Mouse (Mus musculus): ENCODE measurements around the gene Rassf2.
A peak's percentile ranks its signal among the peaks of the same experiment; 100 is the strongest.

Gene Rassf2

DNA sequence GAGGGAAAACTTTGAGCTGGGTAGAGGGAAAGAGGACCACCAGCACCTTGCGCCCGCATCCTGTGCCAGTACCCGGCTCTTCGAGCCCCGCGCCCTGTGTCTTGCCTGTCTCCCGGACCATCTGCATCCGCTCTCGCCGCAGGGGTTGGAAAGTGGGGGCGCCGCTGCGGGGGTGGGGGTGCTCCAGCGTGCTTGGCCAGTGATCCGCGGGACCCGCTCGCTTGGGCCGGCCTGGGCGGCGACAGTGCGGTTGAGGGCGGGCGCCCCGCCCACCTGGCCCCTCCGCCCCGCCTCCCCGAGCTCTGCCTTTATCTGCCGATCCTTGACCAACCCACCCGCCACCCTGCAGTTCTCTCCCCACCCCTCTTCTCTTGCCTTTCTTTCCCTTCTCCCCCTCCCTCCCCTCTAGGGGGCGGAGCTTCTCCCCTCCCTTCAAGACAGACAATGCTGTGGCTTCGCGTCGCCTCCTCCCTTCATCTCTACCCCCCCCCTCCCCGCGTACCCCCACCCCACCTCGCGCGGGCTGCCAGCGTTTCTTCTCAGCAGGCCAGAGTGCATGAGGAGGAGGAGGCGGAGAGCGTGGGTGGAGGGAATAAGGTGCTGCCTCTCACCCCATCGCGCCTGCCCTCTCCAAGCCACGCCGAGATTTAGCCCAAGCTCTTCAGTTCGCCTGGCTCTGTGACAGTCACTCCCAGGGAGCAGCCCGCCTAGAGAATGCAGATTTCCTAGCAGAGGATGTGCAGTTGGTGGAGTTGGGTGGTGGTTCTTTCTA, at the start of gene Rassf2:
Rassf2 (minus strand) TSS at position 613 of the 772 bp plus-strand sequence.
- DNase-seq (ENCODE audit: low read depth, low spot score), result peak; percentile 91

GRCm38 (mm10) chr2:132079139-132079538, 49.1 kb upstream of the Rassf2 start:
- DNase-seq (ENCODE audit: low read depth, low spot score), result no peak

DNA sequence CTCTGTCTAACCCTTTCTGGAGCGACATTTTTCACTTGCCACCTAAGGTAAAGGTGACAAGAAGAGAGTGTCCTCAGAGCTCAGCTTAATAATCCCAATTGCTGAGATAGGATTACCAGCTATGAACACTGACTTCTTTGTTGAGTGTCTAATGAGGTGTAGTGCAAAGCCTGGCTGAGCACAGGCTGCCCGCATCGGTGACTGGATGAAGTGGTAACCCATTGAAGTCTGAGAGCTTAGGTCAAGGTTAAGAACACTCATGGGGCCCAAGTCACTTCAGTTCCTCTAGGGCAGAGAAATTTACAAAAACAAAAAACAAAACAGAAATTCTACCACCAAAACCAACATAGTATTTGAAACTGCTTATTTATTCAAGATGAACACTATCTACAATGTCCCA, 43.0 kb upstream of the Rassf2 start:
- DNase-seq (ENCODE audit: low read depth, low spot score), result no peak

GRCm38 (mm10) chr2:132069985-132070735, 40.1 kb upstream of the Rassf2 start:
- DNase-seq (ENCODE audit: low read depth, low spot score), result peak; percentile 77

GRCm38 (mm10) chr2:132064185-132064831, 34.2 kb upstream of the Rassf2 start:
- DNase-seq (ENCODE audit: low read depth, low spot score), result no peak

- no peak for DNase-seq (ENCODE audit: low read depth, low spot score)
Observed at GRCm38 (mm10) chr2:132063776-132064175, 33.7 kb upstream of the Rassf2 start.

DNA sequence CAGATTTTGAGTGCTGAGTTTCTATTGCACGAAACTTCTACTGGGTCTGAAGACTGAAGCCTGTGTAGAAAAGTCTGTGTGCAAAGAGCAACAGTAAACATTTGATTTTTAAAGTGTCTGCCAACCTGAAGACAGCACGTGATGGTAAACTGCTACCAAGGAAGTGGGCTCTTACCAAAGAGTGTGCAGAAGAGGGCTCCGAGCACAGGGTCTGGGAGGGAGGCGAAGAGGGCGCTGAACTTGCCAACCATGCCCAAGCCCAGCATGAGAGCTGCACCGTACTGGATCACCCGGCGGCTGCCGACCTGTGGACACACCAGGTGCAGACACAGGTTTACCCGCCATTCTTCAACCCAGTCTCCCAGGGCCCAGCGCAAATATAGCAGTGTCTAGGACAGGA, 31.8 kb upstream of the Rassf2 start:
- no peak for DNase-seq (ENCODE audit: low read depth, low spot score)

GRCm38 (mm10) chr2:132059919-132060318, 29.9 kb upstream of the Rassf2 start:
- no peak for DNase-seq (ENCODE audit: low read depth, low spot score)

DNA sequence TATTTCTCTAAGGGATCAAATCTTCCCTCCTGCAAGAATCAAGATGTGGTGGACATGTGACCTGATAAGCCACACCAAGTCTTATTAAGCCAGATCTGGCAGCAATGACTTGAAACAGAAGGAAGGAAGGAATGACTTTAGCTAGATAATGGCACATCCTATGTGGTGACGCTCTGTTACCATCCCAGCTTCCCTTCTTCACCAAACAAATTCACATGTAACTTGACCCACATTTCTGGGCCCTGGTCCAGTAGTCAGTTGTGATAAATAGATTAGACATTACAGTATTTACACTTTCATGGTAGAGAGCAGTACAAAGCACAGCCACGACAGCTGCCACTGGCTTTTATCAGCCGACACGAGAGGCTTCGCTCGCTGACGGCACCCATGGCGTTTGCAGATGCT, 25.3 kb upstream of the Rassf2 start:
- DNase-seq (ENCODE audit: low read depth, low spot score), result no peak

DNA sequence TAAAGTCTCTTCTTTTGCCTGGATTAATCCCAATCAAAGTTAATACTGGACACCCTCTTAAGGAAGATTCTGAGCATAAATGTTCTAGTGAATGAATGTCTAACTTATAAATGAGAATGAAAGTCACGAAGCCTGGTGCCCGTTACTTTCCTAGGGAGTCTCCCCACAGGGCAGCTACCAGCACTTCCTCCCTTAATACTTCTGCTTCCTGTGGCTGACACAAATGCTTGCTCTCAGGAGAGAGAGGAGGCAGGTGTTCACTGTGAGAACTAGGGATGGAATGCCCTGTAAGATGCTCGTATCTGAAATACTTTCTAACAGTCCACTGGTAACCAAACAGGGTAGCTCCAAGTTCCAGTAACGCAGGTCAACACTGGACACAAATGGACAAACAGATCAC, 23.8 kb upstream of the Rassf2 start:
- no peak for DNase-seq (ENCODE audit: low read depth, low spot score)

- no peak for DNase-seq (ENCODE audit: low read depth, low spot score)
Observed at GRCm38 (mm10) chr2:132051798-132052197, 21.7 kb upstream of the Rassf2 start.

- no peak for DNase-seq (ENCODE audit: low read depth, low spot score)
Observed at GRCm38 (mm10) chr2:132049921-132050320, 19.9 kb upstream of the Rassf2 start.

GRCm38 (mm10) chr2:132049491-132049890, 19.4 kb upstream of the Rassf2 start:
- no peak for DNase-seq (ENCODE audit: low read depth, low spot score)

GRCm38 (mm10) chr2:132048143-132048772, 18.2 kb upstream of the Rassf2 start:
- no peak for DNase-seq (ENCODE audit: low read depth, low spot score)

- no peak for DNase-seq (ENCODE audit: low read depth, low spot score)
Observed at GRCm38 (mm10) chr2:132047364-132047763, 17.3 kb upstream of the Rassf2 start.

DNA sequence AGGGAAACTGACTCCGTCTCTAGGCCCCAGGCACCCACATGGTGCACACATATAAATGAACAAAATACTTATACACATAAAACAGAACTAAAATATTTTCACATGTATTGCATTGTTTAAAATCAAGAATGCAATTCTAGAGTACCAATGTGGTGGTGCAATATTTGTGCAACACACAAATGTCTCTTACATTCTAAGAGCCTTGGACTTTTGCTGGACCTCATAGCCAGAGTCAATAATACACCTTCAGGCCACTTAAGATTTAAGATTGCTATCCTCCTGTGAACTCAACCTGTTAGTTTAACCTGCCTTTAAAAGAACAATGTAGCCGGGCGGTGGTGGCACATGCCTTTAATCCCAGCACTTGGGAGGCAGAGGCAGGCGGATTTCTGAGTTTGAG, 16.6 kb upstream of the Rassf2 start:
- no peak for DNase-seq (ENCODE audit: low read depth, low spot score)

DNA sequence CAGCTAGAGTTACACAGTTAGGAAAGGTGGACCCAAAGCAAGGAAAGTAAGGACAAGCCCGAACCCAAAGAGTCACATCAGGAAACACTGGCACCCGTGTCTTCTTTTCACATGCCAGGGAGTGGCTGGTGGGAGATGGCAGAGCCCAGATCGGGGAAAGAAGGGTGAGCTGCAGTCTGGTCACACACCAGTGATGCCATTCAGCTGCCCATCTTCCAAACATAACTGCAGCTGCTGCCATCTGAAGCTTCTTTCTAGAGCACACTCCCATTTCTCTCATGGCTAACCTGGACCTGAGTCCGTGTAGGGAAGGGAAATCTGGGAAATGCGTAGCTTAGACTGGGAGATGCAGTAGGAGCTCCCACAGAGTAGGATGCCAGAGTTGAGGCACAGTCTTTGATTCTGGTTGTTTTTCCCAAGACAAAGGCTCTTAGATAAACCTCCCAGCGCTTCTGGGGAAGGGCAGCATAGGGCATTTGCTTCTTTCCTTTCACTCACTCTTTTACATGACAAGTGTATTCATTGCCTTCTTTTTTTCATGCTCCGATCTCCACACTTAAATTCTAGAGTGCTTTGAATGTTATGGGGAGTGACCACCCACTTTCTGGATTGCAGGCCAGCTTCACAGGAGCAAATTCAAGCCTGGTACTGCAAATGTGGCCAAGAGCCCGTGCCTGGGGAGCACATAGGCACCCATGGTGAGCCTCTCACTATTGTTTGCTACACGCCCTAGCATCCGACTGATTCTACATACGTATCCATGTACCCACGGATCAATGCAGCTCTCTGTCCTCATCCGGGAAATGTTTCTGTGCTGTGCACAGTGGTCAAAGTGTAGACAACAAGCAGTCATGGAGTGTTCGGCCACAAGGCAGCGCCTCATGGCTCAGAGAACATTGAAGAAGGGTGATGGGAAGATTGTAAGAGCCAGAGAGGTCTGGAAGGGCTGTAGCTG, 14.5 kb upstream of the Rassf2 start:
- no peak for DNase-seq (ENCODE audit: low read depth, low spot score)

DNA sequence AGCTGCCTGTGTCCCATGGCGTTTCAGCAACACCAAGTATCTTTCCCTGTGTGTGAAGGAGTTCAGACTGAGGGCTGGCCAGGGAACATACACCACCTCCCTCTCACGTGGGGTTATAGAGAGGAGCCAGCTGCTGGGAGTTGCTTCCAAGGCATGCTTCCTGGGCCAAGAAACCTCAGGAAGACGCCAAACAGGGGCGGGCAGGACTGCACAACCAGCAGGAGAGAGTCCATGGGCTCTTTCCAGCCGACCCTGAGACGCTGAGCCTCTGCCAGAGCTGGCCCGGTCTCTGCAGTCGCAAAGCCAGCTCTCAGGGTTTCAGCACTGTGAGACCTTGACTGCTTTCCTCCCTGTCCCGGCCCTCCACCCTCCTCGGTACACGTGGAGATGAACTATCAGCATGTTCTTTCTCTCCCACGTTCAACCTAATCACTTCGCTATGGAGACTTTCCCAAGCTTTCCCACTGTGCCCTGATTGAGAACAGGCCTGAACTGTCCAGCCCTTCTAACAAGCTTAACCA, 13.1 kb upstream of the Rassf2 start:
- DNase-seq (ENCODE audit: low read depth, low spot score), result peak; percentile 96

DNA sequence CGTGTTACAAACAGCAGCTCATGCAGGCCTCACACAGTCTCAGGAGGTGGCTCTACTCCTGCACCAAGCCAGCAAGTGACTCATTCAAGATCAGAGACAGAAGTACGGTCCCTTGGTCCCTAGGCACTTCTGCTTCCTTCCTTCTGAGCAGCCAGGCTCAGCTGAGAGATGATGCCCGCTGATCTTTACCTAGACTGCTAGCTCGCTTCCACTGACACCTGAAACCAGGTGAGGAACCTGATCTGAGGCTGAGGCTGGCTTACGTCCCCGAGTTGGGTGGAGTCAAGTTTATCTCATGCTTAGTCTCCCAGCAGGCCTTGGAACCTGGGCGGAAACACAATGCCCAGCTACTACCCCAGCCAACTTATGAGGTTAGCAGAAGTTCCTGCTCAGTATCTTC, 9.8 kb upstream of the Rassf2 start:
- no peak for DNase-seq (ENCODE audit: low read depth, low spot score)

GRCm38 (mm10) chr2:132036326-132036725, 6.3 kb upstream of the Rassf2 start:
- DNase-seq (ENCODE audit: low read depth, low spot score), result no peak

DNA sequence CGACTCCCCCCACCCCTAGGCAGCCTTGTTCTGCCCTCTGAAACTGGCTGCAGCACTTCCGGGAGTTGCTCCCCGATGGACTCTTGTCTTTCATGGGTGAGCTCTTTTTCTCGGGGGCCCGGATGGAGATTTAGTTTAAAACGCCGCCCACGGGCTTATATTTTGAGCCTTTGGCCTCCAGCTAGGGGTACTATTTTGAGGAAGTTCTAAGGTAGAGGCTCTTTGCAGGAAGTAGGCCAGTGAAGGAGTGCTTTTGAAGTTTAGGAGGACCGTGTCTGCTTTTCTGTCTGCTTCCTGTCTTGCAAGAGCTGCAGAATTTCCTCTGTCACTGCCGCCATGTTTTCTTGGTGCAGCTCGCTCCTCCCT, 5.4 kb upstream of the Rassf2 start:
- no peak for DNase-seq (ENCODE audit: low read depth, low spot score)

All from skeletal muscle tissue, adult 2 months (tissue).